Mouse (Mus musculus) yolk sac, embryonic 10.5 days (tissue): ENCODE results near the gene Rtn2.

Source experiments
- DNase-seq: peaks from one replicate; pipeline ENCODE4 v3.0.0-alpha.2; 2017; ENCODE audit warnings: low spot score

Rtn2 gene

GRCm38 (mm10) chr7:19302264-19303045 lies 20.0 kb downstream of the Rtn2 start:
- DNase-seq = no peak

- DNase-seq = no peak
These were observed 20.6 kb downstream of the Rtn2 start for GRCm38 (mm10) chr7:19303046-19303305.

GRCm38 (mm10) chr7:19303770-19304169 lies 21.3 kb downstream of the Rtn2 start:
- DNase-seq = no peak

- DNase-seq = no peak
These were observed 22.3 kb downstream of the Rtn2 start for GRCm38 (mm10) chr7:19304501-19305412.

- no peak for DNase-seq
These were observed 22.9 kb downstream of the Rtn2 start for GRCm38 (mm10) chr7:19305413-19305735.

GRCm38 (mm10) chr7:19305796-19306765 lies 23.7 kb downstream of the Rtn2 start:
- DNase-seq = no peak

GRCm38 (mm10) chr7:19306819-19307738 lies 24.7 kb downstream of the Rtn2 start:
- no peak for DNase-seq

- DNase-seq = peak; percentile 61
These were observed 25.5 kb downstream of the Rtn2 start for GRCm38 (mm10) chr7:19307739-19308453.

- DNase-seq = peak; percentile 94
These were observed 26.2 kb downstream of the Rtn2 start for GRCm38 (mm10) chr7:19308454-19309277.

GRCm38 (mm10) chr7:19309278-19309883 lies 27.0 kb downstream of the Rtn2 start:
- no peak for DNase-seq

GRCm38 (mm10) chr7:19309884-19310641 lies 27.6 kb downstream of the Rtn2 start, which contains the start of gene Fosb:
Gene Fosb (minus strand): TSS chr7:19310051.
- peak; percentile 95 for DNase-seq

- no peak for DNase-seq
These were observed 29.6 kb downstream of the Rtn2 start for GRCm38 (mm10) chr7:19311991-19312390.

- DNase-seq = no peak
These were observed 31.6 kb downstream of the Rtn2 start for GRCm38 (mm10) chr7:19314033-19314432.

- no peak for DNase-seq
These were observed 34.2 kb downstream of the Rtn2 start for GRCm38 (mm10) chr7:19316451-19317161.

GRCm38 (mm10) chr7:19318201-19318600 lies 35.8 kb downstream of the Rtn2 start:
- DNase-seq = no peak

- DNase-seq = no peak
These were observed 36.3 kb downstream of the Rtn2 start for GRCm38 (mm10) chr7:19318676-19319075.

- no peak for DNase-seq
These were observed 37.0 kb downstream of the Rtn2 start for GRCm38 (mm10) chr7:19319458-19319857.

- DNase-seq = peak; percentile 94
These were observed 37.5 kb downstream of the Rtn2 start for GRCm38 (mm10) chr7:19319906-19320305.
